Mouse (Mus musculus) kidney, postnatal 14 days (tissue): ENCODE measurements around the gene Notch3.
"Not testable (repeated sequence)": the region's sequence is repeated elsewhere in the genome, so short reads cannot be mapped to it uniquely, and the experiment has no call there.

Experiments used
- DNase-seq: peaks from one replicate; pipeline ENCODE4 v3.0.0; 2022; ENCODE audit warnings: mixed read lengths

Notch3 gene

GRCm38 (mm10) chr17:32165266-32165802 is 1.3 kb downstream of the Notch3 start:
- DNase-seq = no peak

DNA sequence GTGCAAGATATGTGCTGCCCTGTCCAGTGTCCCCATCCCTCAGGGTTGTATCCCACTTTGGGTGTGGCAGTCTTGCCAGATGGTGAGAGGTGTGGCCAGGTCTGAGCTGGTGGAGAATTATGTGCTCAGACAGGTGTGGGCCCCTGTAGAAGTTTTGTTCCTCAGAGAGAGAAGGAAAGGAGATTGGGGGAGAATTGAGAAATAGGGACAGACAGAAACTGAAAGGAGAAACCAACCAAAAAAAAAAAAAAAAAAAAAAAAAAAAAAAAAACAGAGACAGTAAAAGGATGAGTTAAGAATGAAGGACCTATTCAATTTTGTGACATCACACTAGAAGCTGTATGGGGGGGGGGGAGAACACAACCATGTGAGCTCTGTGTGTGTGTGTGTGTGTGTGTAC is 1.9 kb downstream of the Notch3 start:
- DNase-seq = no peak

DNA sequence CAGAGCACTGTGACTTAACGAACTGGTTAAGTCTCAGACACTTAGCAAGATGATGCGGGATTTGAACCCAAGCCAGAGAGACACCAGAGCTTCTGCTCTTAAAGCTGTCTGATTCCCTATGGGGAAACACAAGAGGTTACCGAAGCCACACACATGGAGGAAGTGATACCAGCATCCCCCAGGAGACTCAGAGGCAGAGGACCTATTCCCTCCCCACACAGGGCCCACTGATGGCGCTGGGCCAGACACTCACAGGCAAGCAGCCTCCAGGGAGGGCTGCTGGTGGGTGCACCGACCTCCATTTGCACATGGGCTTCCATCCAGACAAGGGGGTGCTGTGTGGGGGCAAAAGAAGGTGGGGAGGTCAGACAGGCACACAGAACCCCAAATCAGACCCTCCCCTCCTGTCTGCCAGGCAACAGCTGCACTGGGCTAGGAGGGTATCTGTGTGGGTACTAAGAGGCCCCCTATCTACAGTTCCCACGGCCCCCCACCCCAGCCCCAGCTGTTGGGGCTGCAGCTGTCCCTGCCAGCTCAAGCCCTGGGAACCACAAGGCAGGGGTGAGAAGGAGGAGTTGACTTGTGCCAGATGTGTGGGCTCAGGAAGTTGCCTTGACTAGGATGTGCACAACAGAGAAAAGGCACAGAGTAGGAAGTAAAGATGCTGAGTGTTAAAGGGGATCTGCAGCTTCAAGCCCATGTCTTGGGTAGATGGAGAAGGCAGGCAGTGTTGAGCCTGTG is 2.6 kb downstream of the Notch3 start:
- no peak for DNase-seq

- peak; percentile 82 for DNase-seq
These were observed 4.4 kb downstream of the Notch3 start for GRCm38 (mm10) chr17:32162112-32162850.

- no peak for DNase-seq
These were observed 5.8 kb downstream of the Notch3 start for GRCm38 (mm10) chr17:32160882-32161281.

GRCm38 (mm10) chr17:32158841-32159240 is 7.8 kb downstream of the Notch3 start:
- DNase-seq = no peak

DNA sequence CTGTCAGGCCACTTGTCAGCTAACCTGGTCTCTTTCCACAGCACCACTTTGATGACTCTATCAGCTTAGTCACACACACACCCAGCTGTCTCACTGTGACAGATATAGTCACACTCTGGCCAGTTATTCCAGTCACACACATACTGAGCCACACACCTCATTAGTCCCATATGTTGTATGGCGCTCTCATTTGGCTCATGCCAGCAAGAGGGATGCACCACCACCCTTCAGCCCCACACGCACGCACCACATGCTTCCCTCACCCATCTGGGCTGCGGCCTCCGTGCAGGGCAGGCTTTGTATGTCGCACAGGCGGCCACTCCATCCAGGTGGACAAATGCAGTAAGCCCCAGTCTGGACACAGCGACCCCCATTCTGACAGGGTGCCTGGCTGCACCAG is 19.9 kb downstream of the Notch3 start:
- DNase-seq = no peak

GRCm38 (mm10) chr17:32142907-32143854 is 23.5 kb downstream of the Notch3 start:
- peak; percentile 90 for DNase-seq

DNA sequence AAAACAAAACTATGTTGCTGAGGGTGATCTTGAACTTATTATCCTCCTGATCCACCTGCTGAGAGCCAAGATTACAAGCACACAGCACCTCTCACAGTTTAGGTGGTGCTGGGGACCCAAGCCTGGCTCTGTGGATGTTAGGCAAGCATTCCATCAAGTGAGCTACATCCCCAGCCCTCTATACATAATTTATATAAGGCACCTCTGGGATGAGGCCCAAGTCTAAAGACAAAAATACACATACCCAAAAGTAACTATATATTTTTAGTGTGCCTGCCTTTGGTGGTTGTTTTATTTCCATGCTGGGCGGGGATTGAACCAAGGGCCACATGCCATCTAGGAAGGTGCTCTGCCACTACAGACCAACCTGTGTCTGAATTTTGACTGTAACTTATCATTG is 24.4 kb downstream of the Notch3 start:
- no peak for DNase-seq

DNA sequence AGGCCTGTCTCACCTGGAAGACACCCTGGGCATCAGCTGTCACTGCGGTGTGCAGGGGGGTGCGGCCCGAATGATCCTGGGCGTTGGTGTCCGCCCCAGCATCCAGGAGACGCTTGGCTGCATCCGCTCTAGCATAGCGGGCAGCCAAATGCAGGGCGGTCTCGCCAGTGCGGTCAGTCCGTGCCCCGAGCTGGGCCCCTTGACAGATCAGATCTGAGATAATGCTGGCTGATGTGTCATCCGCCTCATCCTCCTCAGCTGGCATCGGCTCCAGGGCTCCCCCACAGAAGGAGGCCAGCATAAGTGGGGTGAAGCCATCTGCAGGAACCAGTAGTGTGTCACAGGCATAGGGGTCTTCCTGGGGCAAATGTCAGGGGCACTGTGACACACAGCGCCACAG is 33.3 kb downstream of the Notch3 start:
- no peak for DNase-seq

- DNase-seq = no peak
These were observed 34.6 kb downstream of the Notch3 start for GRCm38 (mm10) chr17:32132087-32132486.

DNA sequence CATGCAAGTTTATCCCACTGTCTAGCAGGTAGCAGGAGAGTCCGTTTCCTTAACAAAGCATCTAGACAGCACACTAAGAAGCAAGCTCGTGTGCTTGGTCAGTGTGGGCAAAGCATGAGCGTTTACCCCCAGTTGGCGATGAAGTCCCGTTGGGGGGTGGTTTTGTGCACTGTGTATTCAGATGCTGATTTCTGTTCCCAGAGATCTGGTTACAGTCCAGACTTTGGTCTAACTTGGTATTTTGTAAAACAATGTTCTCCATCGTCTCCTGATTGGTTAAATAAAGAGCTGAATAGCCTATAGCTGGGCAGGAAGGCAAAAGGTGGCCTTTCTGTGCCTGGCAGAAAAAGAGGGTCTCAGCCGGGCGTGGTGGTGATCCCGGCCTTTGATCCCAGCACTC is 36.1 kb downstream of the Notch3 start:
- no peak for DNase-seq

DNA sequence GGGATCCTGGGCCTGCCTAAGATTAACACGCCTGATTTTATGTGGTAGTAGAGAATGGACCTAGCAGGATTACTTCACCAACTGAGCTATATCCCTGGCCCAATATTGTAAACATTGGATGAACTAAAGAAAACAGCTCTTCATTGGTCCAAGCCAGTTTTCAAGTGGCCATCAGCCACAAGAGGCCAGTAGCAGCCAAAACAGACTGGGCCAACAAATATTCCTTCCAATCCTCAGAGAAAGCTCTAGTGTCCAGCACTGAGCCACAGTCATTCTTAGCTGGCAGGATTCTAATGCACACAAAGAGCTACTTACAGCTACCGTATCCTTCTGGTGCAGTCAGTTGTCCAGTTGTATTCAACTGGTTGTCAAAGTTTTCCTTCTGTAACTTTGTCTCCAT is 39.5 kb downstream of the Notch3 start:
- no peak for DNase-seq

DNA sequence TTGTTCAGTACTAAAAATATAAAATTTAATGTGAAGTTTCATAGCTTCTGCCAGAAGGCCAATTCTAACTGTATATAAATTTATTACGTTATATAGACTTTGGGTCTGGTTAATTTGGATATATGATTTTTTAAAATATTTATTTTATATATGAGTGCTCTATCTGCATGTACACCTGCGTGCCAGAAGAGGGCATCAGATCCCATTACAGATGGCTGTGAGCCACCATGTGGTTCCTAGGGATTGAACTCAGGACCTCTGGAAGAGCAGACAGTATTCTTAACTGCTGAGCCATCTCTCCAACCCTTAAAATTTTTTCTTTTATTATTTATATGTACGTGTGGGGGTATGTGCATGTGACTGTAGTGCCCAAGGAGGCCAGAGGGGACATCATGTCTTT is 41.2 kb downstream of the Notch3 start:
- no peak for DNase-seq

DNA sequence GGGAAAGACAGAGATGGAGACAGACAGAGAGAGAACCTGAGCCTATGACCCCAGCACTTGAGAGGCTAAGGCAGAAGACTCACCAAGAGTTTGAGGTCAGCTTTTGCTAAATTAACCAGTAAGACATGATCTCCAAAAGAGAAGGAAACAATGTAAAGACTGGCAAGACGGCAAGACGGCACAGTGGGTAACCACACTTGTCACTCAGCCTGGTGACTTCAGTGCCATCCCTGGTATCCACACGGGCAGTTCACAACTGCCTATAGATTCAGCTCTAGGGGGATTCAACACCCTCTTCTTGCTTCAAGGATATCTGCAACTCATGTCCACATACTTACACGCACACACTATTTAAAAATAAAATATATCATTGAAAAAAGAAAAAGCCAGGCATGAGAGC is 43.1 kb downstream of the Notch3 start:
- no peak for DNase-seq

GRCm38 (mm10) chr17:32122587-32122970 is 44.1 kb downstream of the Notch3 start:
- DNase-seq = peak; percentile 73

- no peak for DNase-seq
These were observed 44.6 kb downstream of the Notch3 start for GRCm38 (mm10) chr17:32121833-32122586.

- no peak for DNase-seq
These were observed 45.7 kb downstream of the Notch3 start for GRCm38 (mm10) chr17:32120771-32121532.

DNA sequence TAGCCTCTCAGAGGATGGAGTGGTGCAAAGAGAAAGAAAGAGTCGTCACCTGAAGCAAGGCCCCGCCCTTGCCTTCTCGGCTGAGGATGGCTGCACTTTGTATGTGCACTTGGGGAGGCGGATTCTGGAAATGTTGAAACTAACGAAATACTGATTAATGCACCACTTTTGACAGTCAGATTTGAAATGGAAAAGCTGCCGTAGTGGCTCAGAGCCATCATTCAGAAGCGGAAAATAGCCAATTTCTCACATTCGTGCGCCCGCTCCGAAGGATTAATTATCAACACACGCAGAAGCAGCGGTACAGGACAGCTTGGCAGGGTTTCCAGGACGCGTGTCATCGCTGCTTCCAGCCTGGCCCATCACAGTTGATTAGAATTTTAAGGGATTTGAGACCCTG is 47.5 kb downstream of the Notch3 start:
- no peak for DNase-seq

GRCm38 (mm10) chr17:32118484-32118883 is 48.2 kb downstream of the Notch3 start:
- DNase-seq = no peak

- not testable (repeated sequence) for DNase-seq
These were observed 48.7 kb downstream of the Notch3 start for GRCm38 (mm10) chr17:32117872-32118421.
